Mouse (Mus musculus): Measurements from ENCODE around the gene Morn1. TPM values are rescaled to one million over a fixed set of nuclear protein-coding genes. Genes with fewer than 3 reads are reported as not detected.

Gene Morn1
- total and polyA plus RNA-seq, 2 experiments from 2014 or later = 9.0 to 10.0 TPM

DNA sequence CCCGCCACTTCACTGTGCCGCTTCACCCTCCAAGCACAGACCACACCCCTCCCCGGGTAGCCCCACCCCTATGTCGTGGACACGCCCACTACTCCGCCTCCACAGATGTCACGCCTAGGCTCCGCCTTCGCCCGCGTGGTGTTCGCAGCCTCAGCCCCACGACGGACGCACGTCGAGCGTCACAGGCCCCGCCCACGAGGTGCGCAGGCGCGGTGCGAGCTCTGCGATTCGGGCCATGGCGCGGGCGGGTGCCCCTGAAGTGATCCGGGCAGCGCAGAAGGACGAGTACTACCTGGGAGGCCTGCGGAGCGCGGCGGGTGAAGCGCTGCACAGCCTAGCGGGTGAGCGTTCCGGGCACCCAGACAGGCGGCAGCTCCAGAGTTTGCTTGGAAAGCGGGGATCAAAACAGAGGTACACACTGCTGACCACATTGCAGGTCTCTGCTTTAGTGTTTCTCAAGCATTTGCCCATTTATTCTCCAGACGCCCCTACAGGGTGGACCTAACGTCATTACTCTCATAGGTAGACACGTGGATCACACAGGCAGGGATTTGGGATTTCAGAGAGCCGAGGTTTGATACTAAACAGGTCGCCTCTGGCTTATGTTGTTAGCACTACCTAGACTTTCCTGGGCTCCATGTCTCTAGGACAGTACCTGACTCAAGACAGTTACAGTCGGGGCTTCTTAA, 19.4 kb upstream of the Morn1 start, which contains the start of gene Pex10:
Pex10 (plus strand) TSS at position 183 of the 689 bp plus-strand sequence.
- TF ChIP-seq CTCF (IDR thresholded peaks at IDR 0.05; ENCODE audit: low read depth) = no peak
- H3K27me3 ChIP-seq (ENCODE audit: insufficient read depth, low read length) = no peaks in the 10 kb centered on the region
- DNase-seq (ENCODE audit: low spot score) (peak; percentile 99), ATAC-seq (peak; percentile 94)
- WGBS = 2% methylated on average over 46 of the region's 48 CpGs
- H3K4me3 ChIP-seq (ENCODE audit: low read length) = peak within 1 kb of the TSS; percentile 68
- no peaks in the 10 kb centered on the region for H3K9me3 ChIP-seq (ENCODE audit: low read length)
- peak within 1 kb of the TSS; percentile 75 for H3K9ac ChIP-seq (replicated peaks; ENCODE audit: low read length)
- no peaks in the 10 kb centered on the region for H3K4me1 ChIP-seq (ENCODE audit: insufficient read depth, low read length)
- peaks cover 26% of the 10 kb centered on the region; the same call in 1 of the 2 replicates for H3K36me3 ChIP-seq (ENCODE audit: insufficient read depth, low read length)
- peak within 1 kb of the TSS; percentile 90 for H3K4me2 ChIP-seq (ENCODE audit: low read depth, low read length)
- H3K27ac ChIP-seq = peak within 1 kb of the TSS; percentile 66

DNA sequence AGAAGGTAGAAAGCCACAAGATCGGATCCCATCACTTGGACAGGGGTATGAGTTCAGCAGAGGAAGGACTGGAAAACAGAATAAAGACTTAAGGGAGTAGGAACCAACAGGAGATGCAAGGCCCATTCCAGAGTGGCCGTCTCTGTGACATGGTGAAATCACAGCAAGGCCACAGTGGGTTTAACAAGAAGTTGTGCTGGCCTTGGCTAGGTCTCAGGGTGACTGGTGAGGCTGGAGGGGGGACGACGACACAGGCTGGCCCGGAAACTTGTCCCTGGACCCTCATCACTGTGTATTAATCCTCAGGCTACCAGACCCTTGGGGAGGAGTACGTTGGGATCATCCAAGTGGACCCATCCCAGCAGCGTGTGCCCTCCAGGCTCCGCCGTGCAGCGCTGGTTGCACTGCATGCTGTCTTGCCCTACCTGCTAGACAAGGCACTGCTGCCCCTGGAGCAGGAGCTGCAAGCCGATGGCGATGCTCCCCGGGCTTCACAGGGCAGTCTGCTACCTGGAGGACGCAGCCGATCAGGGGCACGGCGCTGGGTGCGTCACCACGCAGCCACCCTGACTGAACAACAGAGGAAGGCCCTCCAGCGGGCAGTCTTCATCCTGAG, 17.9 kb upstream of the Morn1 start:
- H3K9me3 ChIP-seq (ENCODE audit: low read length) = no peaks in the 10 kb centered on the region
- no peak overlapping the region for H3K4me3 ChIP-seq (ENCODE audit: low read length)
- no peak for TF ChIP-seq CTCF (IDR thresholded peaks at IDR 0.05; ENCODE audit: low read depth)
- H3K27ac ChIP-seq = no peak overlapping the region
- 92% methylated on average over 20 of the region's 20 CpGs for WGBS
- H3K36me3 ChIP-seq (ENCODE audit: insufficient read depth, low read length) = peaks cover 30% of the 10 kb centered on the region
- H3K4me2 ChIP-seq (ENCODE audit: low read depth, low read length) = no peak overlapping the region
- no peak overlapping the region for H3K9ac ChIP-seq (replicated peaks; ENCODE audit: low read length)
- ATAC-seq = no peak
- no peaks in the 10 kb centered on the region for H3K27me3 ChIP-seq (ENCODE audit: insufficient read depth, low read length)
- DNase-seq (ENCODE audit: low spot score) = no peak
- no peaks in the 10 kb centered on the region for H3K4me1 ChIP-seq (ENCODE audit: insufficient read depth, low read length)

DNA sequence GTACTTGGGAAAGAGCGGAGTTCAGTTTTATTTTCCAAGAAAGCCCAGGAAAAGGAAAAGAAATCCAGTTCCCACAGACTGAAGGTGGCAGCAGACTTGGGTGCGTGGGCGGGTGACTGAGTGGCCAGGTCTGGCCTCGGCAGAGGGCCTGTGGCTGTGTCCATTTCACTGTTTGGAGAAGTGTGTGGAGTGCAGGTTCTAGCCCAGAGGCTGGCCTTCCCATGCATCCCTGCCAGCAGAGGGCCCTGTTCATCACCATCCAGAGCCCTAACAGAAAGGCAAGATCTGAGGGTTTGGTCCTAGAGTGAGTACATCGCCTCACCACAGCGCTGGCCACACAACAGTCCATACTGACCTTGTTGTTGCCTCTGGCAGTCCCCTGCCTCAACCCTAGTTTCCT, 17.2 kb upstream of the Morn1 start:
- H3K9me3 ChIP-seq (ENCODE audit: low read length) = no peaks in the 10 kb centered on the region
- 81% methylated on average over 6 of the region's 6 CpGs for WGBS
- no peaks in the 10 kb centered on the region for H3K27me3 ChIP-seq (ENCODE audit: insufficient read depth, low read length)
- no peak overlapping the region for H3K4me3 ChIP-seq (ENCODE audit: low read length)
- H3K9ac ChIP-seq (replicated peaks; ENCODE audit: low read length) = no peak overlapping the region
- DNase-seq (ENCODE audit: low spot score) = peak; percentile 30
- ATAC-seq = no peak
- H3K4me1 ChIP-seq (ENCODE audit: insufficient read depth, low read length) = no peaks in the 10 kb centered on the region
- peak; percentile 43 for TF ChIP-seq CTCF (IDR thresholded peaks at IDR 0.05; ENCODE audit: low read depth)
- peaks cover 37% of the 10 kb centered on the region for H3K36me3 ChIP-seq (ENCODE audit: insufficient read depth, low read length)
- no peak overlapping the region for H3K27ac ChIP-seq
- H3K4me2 ChIP-seq (ENCODE audit: low read depth, low read length) = no peak overlapping the region

DNA sequence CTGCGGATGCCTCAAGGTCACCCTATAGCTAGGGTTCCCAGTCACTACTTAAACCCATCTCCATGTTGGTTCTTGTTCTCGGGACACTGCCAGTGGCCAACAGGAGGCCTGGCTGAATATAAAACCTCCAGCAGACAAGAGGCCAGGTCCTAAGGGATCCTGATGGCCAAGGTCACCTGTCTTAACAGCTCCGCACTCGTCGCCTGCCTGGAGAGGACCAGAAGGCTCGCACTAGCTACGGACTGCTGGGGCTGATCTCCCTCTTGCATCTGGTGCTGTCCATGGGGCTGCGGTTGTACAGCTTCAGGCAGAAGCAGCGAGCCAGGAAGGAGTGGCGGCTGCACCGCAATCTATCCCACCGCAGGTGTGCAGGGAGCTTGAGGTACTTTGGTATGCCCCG, 16.2 kb upstream of the Morn1 start:
- 93% methylated on average over 13 of the region's 13 CpGs for WGBS
- no peak for TF ChIP-seq CTCF (IDR thresholded peaks at IDR 0.05; ENCODE audit: low read depth)
- H3K4me2 ChIP-seq (ENCODE audit: low read depth, low read length) = no peak overlapping the region
- H3K4me1 ChIP-seq (ENCODE audit: insufficient read depth, low read length) = no peaks in the 10 kb centered on the region
- H3K4me3 ChIP-seq (ENCODE audit: low read length) = no peak overlapping the region
- no peak for ATAC-seq
- H3K27me3 ChIP-seq (ENCODE audit: insufficient read depth, low read length) = no peaks in the 10 kb centered on the region
- no peaks in the 10 kb centered on the region for H3K9me3 ChIP-seq (ENCODE audit: low read length)
- H3K9ac ChIP-seq (replicated peaks; ENCODE audit: low read length) = no peak overlapping the region
- no peak for DNase-seq (ENCODE audit: low spot score)
- H3K36me3 ChIP-seq (ENCODE audit: insufficient read depth, low read length) = peaks cover 47% of the 10 kb centered on the region
- H3K27ac ChIP-seq = no peak overlapping the region

DNA sequence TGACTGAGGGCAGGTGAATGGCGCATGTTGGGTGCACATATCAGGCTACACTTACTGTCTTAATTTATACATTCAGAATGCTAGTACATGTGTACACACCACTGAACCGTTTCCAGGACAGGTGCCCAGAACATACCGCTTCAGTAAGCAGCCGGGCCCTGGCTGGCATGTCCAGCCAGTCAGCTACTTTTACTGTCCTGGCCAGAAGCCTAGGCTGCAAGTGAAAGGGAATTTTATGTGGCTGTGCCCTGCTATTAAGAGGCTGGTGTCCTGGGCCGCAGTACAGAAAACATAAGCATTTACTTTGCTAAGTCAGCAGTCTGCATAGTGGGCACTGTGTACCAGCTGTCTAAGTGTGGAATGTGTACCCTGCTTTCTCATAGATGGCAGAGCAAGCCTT, 15.5 kb upstream of the Morn1 start:
- 78% methylated on average over 5 of the region's 5 CpGs for WGBS
- peaks cover 55% of the 10 kb centered on the region for H3K36me3 ChIP-seq (ENCODE audit: insufficient read depth, low read length)
- TF ChIP-seq CTCF (IDR thresholded peaks at IDR 0.05; ENCODE audit: low read depth) = no peak
- no peak for DNase-seq (ENCODE audit: low spot score)
- no peaks in the 10 kb centered on the region for H3K9me3 ChIP-seq (ENCODE audit: low read length)
- ATAC-seq = no peak
- no peak overlapping the region for H3K9ac ChIP-seq (replicated peaks; ENCODE audit: low read length)
- H3K4me1 ChIP-seq (ENCODE audit: insufficient read depth, low read length) = no peaks in the 10 kb centered on the region
- H3K27me3 ChIP-seq (ENCODE audit: insufficient read depth, low read length) = no peaks in the 10 kb centered on the region
- H3K4me3 ChIP-seq (ENCODE audit: low read length) = no peak overlapping the region
- no peak overlapping the region for H3K4me2 ChIP-seq (ENCODE audit: low read depth, low read length)
- no peak overlapping the region for H3K27ac ChIP-seq

DNA sequence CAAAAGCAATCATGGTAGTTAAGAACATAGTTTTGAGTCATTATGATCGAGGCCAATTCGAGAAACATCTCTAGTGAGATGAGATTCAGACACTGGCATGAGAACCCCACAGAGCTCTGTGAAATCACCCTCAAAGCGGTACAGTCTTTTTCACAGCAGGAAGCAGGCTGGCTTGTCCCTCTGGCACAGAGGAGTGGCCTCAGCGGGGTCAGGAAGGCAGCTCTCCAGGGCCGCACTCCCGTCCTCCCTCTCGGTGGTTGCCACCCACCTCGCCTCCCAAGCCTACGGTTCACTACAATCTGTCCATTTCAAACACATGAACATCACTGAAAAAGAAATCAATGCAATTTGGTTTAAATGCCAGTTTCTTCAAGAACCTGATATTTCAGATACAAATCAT, 12.0 kb upstream of the Morn1 start:
- H3K9ac ChIP-seq (replicated peaks; ENCODE audit: low read length) = no peak overlapping the region
- H3K27me3 ChIP-seq (ENCODE audit: insufficient read depth, low read length) = no peaks in the 10 kb centered on the region
- no peaks in the 10 kb centered on the region for H3K9me3 ChIP-seq (ENCODE audit: low read length)
- DNase-seq (ENCODE audit: low spot score) (no peak), ATAC-seq (no peak)
- no peak overlapping the region for H3K27ac ChIP-seq
- 50% methylated on average over 9 of the region's 9 CpGs for WGBS
- peaks cover 65% of the 10 kb centered on the region for H3K36me3 ChIP-seq (ENCODE audit: insufficient read depth, low read length)
- H3K4me3 ChIP-seq (ENCODE audit: low read length) = no peak overlapping the region
- H3K4me1 ChIP-seq (ENCODE audit: insufficient read depth, low read length) = no peaks in the 10 kb centered on the region
- no peak overlapping the region for H3K4me2 ChIP-seq (ENCODE audit: low read depth, low read length)
- no peak for TF ChIP-seq CTCF (IDR thresholded peaks at IDR 0.05; ENCODE audit: low read depth)

DNA sequence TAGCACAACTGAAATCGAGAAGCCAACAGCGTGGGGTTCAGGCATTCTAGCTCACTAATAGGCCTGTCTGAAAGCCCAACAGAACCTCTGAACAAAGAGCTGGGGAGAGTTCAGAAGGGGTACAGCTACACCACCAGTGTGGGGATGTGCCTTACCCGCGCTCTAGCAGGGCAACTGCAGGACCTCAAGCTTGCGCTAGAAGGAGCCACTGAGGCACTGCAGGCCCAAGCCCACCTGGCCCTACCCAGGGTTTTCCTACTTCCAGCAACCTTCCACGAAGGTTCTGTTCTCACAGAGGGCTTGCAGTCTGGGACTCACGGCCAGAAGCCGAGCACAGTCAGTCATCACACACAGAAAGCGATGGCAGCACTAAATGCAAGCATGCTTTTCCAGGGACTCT, 11.2 kb upstream of the Morn1 start:
- Histone ChIP-seq H3K27me3 (ENCODE audit: insufficient read depth, low read length) (no peaks in the 10 kb centered on the region), H3K36me3 (ENCODE audit: insufficient read depth, low read length) (peaks cover 71% of the 10 kb centered on the region), H3K4me3 (ENCODE audit: low read length) (no peak overlapping the region), H3K9me3 (ENCODE audit: low read length) (no peaks in the 10 kb centered on the region), H3K27ac (no peak overlapping the region), H3K9ac (replicated peaks; ENCODE audit: low read length) (no peak overlapping the region), H3K4me2 (ENCODE audit: low read depth, low read length) (no peak overlapping the region), H3K4me1 (ENCODE audit: insufficient read depth, low read length) (no peaks in the 10 kb centered on the region)
- DNase-seq (ENCODE audit: low spot score) = no peak
- no peak for ATAC-seq
- 87% methylated on average over 9 of the region's 9 CpGs for WGBS
- TF ChIP-seq CTCF (IDR thresholded peaks at IDR 0.05; ENCODE audit: low read depth) = peak; percentile 21; the same call in 1 of the 2 replicates
